Mouse (Mus musculus): Measurements from ENCODE around the gene Cyp4f37.

DNA sequence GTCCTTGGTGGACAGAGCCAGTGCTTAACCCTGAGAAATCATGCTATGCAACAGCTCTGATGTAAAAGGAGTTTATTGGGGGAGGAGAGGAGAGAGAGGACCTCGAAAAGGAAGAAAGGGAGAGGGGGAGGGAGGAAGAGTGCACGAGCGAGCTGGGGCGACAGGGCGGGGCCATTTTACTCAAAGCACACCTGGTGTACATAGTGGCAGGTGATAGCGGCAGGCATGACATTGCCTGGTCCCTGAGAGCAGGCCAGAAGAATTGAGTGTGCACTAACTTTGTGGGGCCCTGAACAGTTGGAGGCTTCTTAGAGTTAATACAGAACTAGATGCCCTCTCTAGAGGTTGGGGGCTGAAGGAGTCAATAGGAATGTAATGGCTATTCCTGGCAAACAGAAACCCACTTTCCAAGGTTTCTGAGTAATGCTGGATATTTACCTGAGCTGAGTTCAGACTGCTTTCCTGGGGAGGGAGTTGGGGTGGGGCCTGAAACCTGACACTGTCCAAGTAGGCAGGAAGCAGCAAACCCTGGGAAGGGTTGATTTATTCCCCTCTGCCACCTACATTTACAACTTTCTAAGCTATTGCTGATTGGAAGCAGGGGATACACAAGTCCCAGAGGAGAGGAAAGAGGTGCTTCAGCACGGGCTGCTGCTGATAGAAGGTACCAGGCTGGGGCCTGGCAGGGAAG is 43.5 kb upstream of the Cyp4f37 start:
- no peak for TF ChIP-seq CTCF (IDR thresholded peaks at IDR 0.05; ENCODE audit: control insufficient read depth, insufficient read depth, insufficient replicate concordance, low read depth, low read length)
- no peak for TF ChIP-seq POLR2A (IDR thresholded peaks at IDR 0.05; ENCODE audit: control insufficient read depth, low read depth, low read length)
